Mouse (Mus musculus) liver, embryonic 14.5 days (tissue): Measurements from ENCODE around the gene Ier3.

Source experiments
- CTCF ChIP-seq: IDR thresholded peaks from 2 replicates; pipeline ENCODE4 v1.5.1; 2016; ENCODE audit warnings: antibody characterized with exemption, low read depth, control low read depth
- EP300 ChIP-seq: IDR thresholded peaks from 2 replicates; pipeline ENCODE4 v1.6.1; 2016; ENCODE audit warnings: antibody characterized with exemption, low read depth

DNA sequence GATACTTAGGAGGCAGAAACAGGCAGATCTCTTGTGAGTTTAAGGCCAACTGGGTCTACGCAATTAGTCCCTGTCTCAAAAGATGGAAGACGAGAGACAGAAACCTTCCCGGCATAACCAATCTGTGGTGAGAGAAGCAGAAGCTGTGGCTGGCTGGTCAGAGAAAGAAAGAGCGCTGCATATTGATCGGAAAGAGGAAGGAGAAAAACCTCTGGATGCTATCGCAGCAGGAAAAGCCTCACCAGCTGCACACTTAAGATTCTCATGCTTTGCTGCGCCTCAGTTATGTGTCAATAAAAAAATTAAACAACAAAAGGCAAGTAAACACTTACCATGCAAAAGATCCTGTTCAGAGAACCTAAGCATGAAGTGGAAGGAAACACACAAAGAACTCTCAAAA is 41.1 kb upstream of the Ier3 start:
- TF ChIP-seq CTCF (no peak), EP300 (no peak)
